Mouse (Mus musculus): ENCODE results near the gene Lyg1. TPM values are rescaled to one million over a fixed set of nuclear protein-coding genes. Genes with fewer than 3 reads are reported as not detected.

Gene Lyg1
- not detected in 2 replicates for polyA plus RNA-seq (2014; fragmentation: Nextera tagmentation; extraction: Ambion mirVana)

DNA sequence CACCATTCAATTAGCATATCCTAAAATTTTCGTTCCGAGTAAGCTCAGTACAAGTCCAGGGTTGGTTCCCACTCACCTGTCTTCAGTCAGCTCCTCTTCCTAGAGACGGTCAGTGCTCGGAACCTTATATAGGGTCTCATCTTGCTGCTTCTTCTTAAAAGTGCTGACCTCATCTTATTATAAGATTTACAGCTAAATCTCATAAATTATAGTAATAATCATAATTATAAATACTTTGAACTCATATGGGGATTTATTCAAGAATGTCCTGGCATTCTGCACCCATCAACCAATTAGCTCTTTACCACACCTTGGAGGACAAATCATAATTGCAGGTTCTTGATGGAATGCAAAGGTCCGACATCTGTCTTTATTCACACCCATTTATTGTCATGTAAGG, at the start of gene Lyg1:
Gene Lyg1 (minus strand): TSS at position 101 of the 400 bp plus-strand sequence.
- no peaks in the 10 kb centered on the region for H3K4me1 ChIP-seq (ENCODE audit: control insufficient read depth, insufficient read depth, low read length)
- no peak within 1 kb of the TSS for H3K27ac ChIP-seq (replicated peaks; ENCODE audit: low read depth, low read length)
- no peaks in the 10 kb centered on the region for H3K36me3 ChIP-seq (replicated peaks; ENCODE audit: control insufficient read depth, insufficient read depth, low read depth, low read length)
- H3K9me3 ChIP-seq (replicated peaks; ENCODE audit: control insufficient read depth, low read length) = no peaks in the 10 kb centered on the region
- H3K27me3 ChIP-seq (ENCODE audit: control insufficient read depth, insufficient read depth, low read length) = no peaks in the 10 kb centered on the region
- no peak within 1 kb of the TSS for H3K9ac ChIP-seq (replicated peaks; ENCODE audit: low read length)
- no peak for DNase-seq (ENCODE audit: low spot score)
- WGBS = 85% methylated on average over 5 of the region's 5 CpGs
- no peak within 1 kb of the TSS for H3K4me3 ChIP-seq (ENCODE audit: low read depth, low read length)
- no peak for ATAC-seq (replicated peaks; ENCODE audit: insufficient number of reproducible peaks, low FRiP score, low TSS enrichment, low read depth)
- H3K4me2 ChIP-seq (ENCODE audit: low read depth, low read length) = no peak within 1 kb of the TSS

DNA sequence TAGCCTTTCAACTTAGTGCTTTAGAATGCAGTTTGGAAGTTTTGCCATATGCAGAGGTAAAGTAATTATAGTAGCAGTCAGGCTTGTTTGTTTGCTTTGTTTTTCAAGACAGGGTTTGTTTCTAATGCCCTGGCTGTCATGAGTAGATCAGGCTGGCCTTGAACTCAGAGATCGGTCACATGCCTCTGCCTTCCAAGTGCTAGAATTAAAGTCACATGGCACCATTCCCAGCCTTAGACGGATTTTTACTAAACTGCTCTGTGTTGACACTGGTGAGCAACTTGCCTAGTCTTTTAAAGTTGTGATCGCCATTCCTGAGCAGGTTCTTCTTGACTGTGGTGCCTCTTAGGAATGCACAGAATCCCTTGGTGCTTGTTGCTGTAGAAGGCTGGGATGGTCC, 49.2 kb upstream of the Lyg1 start:
- no peaks in the 10 kb centered on the region for H3K36me3 ChIP-seq (replicated peaks; ENCODE audit: control insufficient read depth, insufficient read depth, low read depth, low read length)
- no peaks in the 10 kb centered on the region for H3K9me3 ChIP-seq (replicated peaks; ENCODE audit: control insufficient read depth, low read length)
- no peaks in the 10 kb centered on the region for H3K27me3 ChIP-seq (ENCODE audit: control insufficient read depth, insufficient read depth, low read length)
- no peak overlapping the region for H3K4me3 ChIP-seq (ENCODE audit: low read depth, low read length)
- H3K9ac ChIP-seq (replicated peaks; ENCODE audit: low read length) = no peak overlapping the region
- WGBS = 76% methylated on average over 3 of the region's 3 CpGs
- ATAC-seq (replicated peaks; ENCODE audit: insufficient number of reproducible peaks, low FRiP score, low TSS enrichment, low read depth) (no peak), DNase-seq (ENCODE audit: low spot score) (no peak)
- H3K4me1 ChIP-seq (ENCODE audit: control insufficient read depth, insufficient read depth, low read length) = no peaks in the 10 kb centered on the region
- H3K4me2 ChIP-seq (ENCODE audit: low read depth, low read length) = no peak overlapping the region
- no peak overlapping the region for H3K27ac ChIP-seq (replicated peaks; ENCODE audit: low read depth, low read length)

DNA sequence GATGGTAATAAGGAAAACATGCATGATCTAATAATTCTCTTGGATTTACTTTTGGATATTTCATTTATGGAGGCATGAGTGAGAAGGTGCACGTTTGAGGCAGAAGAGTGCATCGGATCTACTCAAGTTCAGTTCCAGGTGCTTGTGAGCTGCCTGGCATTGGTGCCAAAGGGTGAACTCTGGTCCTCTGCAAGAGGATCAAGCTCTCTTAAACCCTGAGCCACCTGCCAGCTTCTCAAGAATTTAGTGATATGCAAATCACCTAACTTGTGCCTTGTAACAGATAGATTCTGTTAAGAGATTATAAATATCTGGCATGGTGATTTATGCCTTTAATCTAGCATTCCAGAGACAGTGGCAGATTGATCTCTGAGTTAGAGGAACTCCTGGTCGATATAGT, 45.5 kb upstream of the Lyg1 start:
- no peak overlapping the region for H3K9ac ChIP-seq (replicated peaks; ENCODE audit: low read length)
- H3K27me3 ChIP-seq (ENCODE audit: control insufficient read depth, insufficient read depth, low read length) = no peaks in the 10 kb centered on the region
- no peaks in the 10 kb centered on the region for H3K4me1 ChIP-seq (ENCODE audit: control insufficient read depth, insufficient read depth, low read length)
- ATAC-seq (replicated peaks; ENCODE audit: insufficient number of reproducible peaks, low FRiP score, low TSS enrichment, low read depth) (no peak), DNase-seq (ENCODE audit: low spot score) (no peak)
- no peaks in the 10 kb centered on the region for H3K36me3 ChIP-seq (replicated peaks; ENCODE audit: control insufficient read depth, insufficient read depth, low read depth, low read length)
- H3K4me3 ChIP-seq (ENCODE audit: low read depth, low read length) = no peak overlapping the region
- 87% methylated on average over 3 of the region's 3 CpGs for WGBS
- no peak overlapping the region for H3K4me2 ChIP-seq (ENCODE audit: low read depth, low read length)
- no peaks in the 10 kb centered on the region for H3K9me3 ChIP-seq (replicated peaks; ENCODE audit: control insufficient read depth, low read length)
- H3K27ac ChIP-seq (replicated peaks; ENCODE audit: low read depth, low read length) = no peak overlapping the region

DNA sequence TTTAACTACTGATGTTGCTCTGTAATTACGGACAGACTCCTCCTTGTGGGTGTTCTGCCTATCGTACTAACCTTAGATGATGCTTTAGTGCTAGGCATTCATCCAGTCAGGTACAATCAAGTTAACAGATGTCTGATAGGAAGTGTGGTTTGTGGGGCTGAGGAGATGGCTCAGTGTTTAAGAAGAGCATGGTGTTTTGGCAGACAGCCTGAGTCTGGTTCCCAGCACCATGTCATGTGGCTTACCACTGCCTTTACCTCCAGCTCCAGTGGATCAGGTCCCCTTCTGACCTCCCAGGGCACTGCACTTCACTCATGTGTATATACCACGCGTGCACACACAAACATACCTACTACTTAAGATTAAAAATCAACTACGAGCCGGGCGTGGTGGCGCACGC, 44.4 kb upstream of the Lyg1 start:
- no peak for ATAC-seq (replicated peaks; ENCODE audit: insufficient number of reproducible peaks, low FRiP score, low TSS enrichment, low read depth)
- Histone ChIP-seq H3K27me3 (ENCODE audit: control insufficient read depth, insufficient read depth, low read length) (no peaks in the 10 kb centered on the region), H3K9ac (replicated peaks; ENCODE audit: low read length) (no peak overlapping the region), H3K27ac (replicated peaks; ENCODE audit: low read depth, low read length) (no peak overlapping the region), H3K4me3 (ENCODE audit: low read depth, low read length) (no peak overlapping the region), H3K4me1 (ENCODE audit: control insufficient read depth, insufficient read depth, low read length) (no peaks in the 10 kb centered on the region), H3K9me3 (replicated peaks; ENCODE audit: control insufficient read depth, low read length) (no peaks in the 10 kb centered on the region), H3K4me2 (ENCODE audit: low read depth, low read length) (no peak overlapping the region), H3K36me3 (replicated peaks; ENCODE audit: control insufficient read depth, insufficient read depth, low read depth, low read length) (no peaks in the 10 kb centered on the region)
- no peak for DNase-seq (ENCODE audit: low spot score)
- 94% methylated on average over 9 of the region's 9 CpGs for WGBS

DNA sequence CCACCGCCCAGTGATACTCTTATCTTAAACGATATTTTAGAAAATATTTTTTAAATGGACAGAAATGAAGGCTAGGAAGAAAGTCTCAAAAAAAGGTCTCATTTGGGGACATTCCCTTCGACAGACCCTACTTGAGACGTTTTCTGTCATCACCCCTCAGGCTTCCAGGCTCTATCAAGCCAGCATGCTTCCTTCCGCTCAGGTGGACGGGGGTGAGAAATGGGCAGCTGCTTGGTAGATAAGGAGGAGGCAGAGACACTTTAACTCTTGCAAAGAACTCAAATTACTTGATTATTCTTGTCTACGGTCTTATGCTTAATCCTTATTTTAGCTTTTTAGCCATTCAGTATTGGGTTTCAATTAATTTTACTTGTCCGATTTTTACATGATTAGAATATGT, 43.3 kb upstream of the Lyg1 start:
- no peak for ATAC-seq (replicated peaks; ENCODE audit: insufficient number of reproducible peaks, low FRiP score, low TSS enrichment, low read depth)
- H3K27ac ChIP-seq (replicated peaks; ENCODE audit: low read depth, low read length) = no peak overlapping the region

DNA sequence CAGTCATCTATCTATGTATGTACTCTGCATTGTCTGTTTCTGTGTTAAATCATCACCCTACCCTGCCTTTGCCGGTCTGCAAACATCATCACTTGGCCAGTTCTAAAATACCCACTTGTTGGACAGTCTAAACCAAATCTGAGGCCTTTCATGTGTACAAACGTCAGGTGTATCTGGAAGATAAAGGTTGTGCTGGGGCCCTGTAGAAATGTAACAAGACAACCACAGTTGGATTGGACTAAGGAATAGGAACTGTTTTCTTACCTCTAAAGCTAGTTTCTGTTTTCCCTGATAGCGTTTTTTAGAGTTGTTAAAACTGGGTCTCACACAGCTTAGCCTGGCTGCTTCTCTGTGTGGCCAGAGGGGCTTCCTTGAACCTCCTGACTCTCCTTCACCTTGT, 42.0 kb upstream of the Lyg1 start:
- ATAC-seq (replicated peaks; ENCODE audit: insufficient number of reproducible peaks, low FRiP score, low TSS enrichment, low read depth) (no peak), DNase-seq (ENCODE audit: low spot score) (no peak)
- Histone ChIP-seq H3K27ac (replicated peaks; ENCODE audit: low read depth, low read length) (no peak overlapping the region), H3K36me3 (replicated peaks; ENCODE audit: control insufficient read depth, insufficient read depth, low read depth, low read length) (peaks cover 3% of the 10 kb centered on the region; the same call in 1 of the 2 replicates), H3K27me3 (ENCODE audit: control insufficient read depth, insufficient read depth, low read length) (no peaks in the 10 kb centered on the region), H3K4me2 (ENCODE audit: low read depth, low read length) (no peak overlapping the region), H3K4me1 (ENCODE audit: control insufficient read depth, insufficient read depth, low read length) (no peaks in the 10 kb centered on the region), H3K9me3 (replicated peaks; ENCODE audit: control insufficient read depth, low read length) (no peaks in the 10 kb centered on the region), H3K9ac (replicated peaks; ENCODE audit: low read length) (no peak overlapping the region), H3K4me3 (ENCODE audit: low read depth, low read length) (no peak overlapping the region)
- WGBS = 71% methylated on average over 3 of the region's 3 CpGs

More for the DNA sequence above, 43.3 kb upstream of the Lyg1 start:
- Histone ChIP-seq H3K4me2 (ENCODE audit: low read depth, low read length) (no peak overlapping the region), H3K36me3 (replicated peaks; ENCODE audit: control insufficient read depth, insufficient read depth, low read depth, low read length) (no peaks in the 10 kb centered on the region), H3K4me3 (ENCODE audit: low read depth, low read length) (no peak overlapping the region), H3K9ac (replicated peaks; ENCODE audit: low read length) (no peak overlapping the region), H3K4me1 (ENCODE audit: control insufficient read depth, insufficient read depth, low read length) (no peaks in the 10 kb centered on the region), H3K9me3 (replicated peaks; ENCODE audit: control insufficient read depth, low read length) (no peaks in the 10 kb centered on the region), H3K27me3 (ENCODE audit: control insufficient read depth, insufficient read depth, low read length) (no peaks in the 10 kb centered on the region)
- WGBS = 91% methylated on average over 8 of the region's 8 CpGs
- DNase-seq (ENCODE audit: low spot score) = no peak

DNA sequence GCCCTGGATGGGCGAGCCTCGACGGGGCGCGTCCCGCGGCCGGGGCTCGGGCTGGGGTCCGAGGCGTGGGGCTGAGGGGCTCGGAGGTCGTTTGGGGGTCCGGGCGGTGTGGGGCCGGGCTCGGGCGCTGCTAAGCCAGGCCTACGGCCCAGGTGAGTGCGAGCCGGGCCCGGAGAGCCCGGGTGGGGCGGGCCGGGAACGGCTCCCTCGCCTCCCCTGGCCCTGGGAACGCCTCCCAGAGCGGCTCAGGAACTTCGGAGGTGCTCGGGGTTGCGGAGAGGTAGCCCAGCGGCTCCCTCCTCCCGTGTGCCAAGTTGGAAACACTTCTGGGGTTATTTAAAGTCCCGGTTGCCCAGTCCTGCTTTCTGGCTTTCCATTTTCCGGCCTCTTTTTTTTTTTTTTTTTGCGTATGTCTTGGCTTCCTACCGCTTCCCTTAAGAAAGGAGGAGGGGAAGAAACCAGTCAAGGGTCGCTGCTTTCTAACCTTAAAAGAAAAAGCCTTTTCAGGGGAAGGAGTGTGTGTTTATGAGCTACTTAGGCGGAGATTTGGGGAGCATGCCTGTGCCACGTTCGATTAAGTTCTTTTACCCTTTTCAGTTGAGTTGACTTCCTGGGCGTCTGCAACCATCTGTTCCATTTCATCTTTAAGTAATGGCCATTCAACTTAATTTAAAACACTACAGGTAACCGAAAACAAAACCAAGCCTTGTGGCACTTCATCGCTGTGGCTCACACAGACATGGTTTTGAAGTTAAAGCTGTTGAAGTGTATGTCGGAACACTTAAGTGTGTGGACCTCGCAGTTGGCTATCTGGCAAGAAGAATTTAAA, 41.0 kb upstream of the Lyg1 start:
- H3K9ac ChIP-seq (replicated peaks; ENCODE audit: low read length) = peak overlapping the region; percentile 87
- H3K27ac ChIP-seq (replicated peaks; ENCODE audit: low read depth, low read length) = peak overlapping the region; percentile 61
- no peaks in the 10 kb centered on the region for H3K4me1 ChIP-seq (ENCODE audit: control insufficient read depth, insufficient read depth, low read length)
- WGBS = 5% methylated on average over 37 of the region's 47 CpGs
- H3K36me3 ChIP-seq (replicated peaks; ENCODE audit: control insufficient read depth, insufficient read depth, low read depth, low read length) = peaks cover 3% of the 10 kb centered on the region; the same call in 1 of the 2 replicates
- DNase-seq (ENCODE audit: low spot score) = peak; percentile 23
- H3K4me3 ChIP-seq (ENCODE audit: low read depth, low read length) = peak overlapping the region; percentile 84
- no peaks in the 10 kb centered on the region for H3K27me3 ChIP-seq (ENCODE audit: control insufficient read depth, insufficient read depth, low read length)
- H3K9me3 ChIP-seq (replicated peaks; ENCODE audit: control insufficient read depth, low read length) = no peaks in the 10 kb centered on the region
- ATAC-seq (replicated peaks; ENCODE audit: insufficient number of reproducible peaks, low FRiP score, low TSS enrichment, low read depth) = peak; percentile 22
- peak overlapping the region; percentile 63 for H3K4me2 ChIP-seq (ENCODE audit: low read depth, low read length)

DNA sequence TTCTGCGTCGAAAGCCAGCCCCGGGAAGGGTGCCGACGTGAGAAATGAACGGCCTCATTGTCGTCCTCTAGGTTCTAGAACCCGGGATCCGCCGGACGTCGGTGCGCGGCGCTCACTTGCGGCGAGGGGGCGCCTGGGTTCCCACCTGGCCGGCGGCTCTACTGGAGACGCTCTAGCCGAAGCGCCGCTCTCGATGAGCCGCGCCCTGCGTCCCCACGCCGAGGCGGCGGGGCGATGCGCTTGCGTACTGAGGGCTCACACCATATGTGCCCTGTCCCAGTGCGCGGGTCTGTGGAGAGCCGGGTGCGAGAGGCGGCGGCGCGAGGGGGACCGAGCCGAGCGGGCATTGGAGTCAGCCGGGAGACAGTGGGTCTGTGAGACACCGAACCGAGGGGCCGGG, 40.3 kb upstream of the Lyg1 start, which contains the start of the genes Txndc9 and Eif5b:
Gene Txndc9 (minus strand): TSS at position 27 of the 400 bp plus-strand sequence.
Gene Eif5b (plus strand): TSS at position 144 of the 400 bp plus-strand sequence.
- H3K9me3 ChIP-seq (replicated peaks; ENCODE audit: control insufficient read depth, low read length) = no peaks in the 10 kb centered on the region
- WGBS = under 1% methylated on average over 48 of the region's 50 CpGs

More for the DNA sequence above, 40.3 kb upstream of the Lyg1 start, which contains the start of the genes Txndc9 and Eif5b:
- DNase-seq (ENCODE audit: low spot score) = peak; percentile 97
- Histone ChIP-seq H3K4me3 (ENCODE audit: low read depth, low read length) (peak within 1 kb of the TSS; percentile 84), H3K27ac (replicated peaks; ENCODE audit: low read depth, low read length) (peak within 1 kb of the TSS; percentile 82), H3K4me2 (ENCODE audit: low read depth, low read length) (peak within 1 kb of the TSS; percentile 72), H3K27me3 (ENCODE audit: control insufficient read depth, insufficient read depth, low read length) (no peaks in the 10 kb centered on the region), H3K4me1 (ENCODE audit: control insufficient read depth, insufficient read depth, low read length) (no peaks in the 10 kb centered on the region), H3K36me3 (replicated peaks; ENCODE audit: control insufficient read depth, insufficient read depth, low read depth, low read length) (peaks cover 3% of the 10 kb centered on the region; the same call in 1 of the 2 replicates), H3K9ac (replicated peaks; ENCODE audit: low read length) (peak within 1 kb of the TSS; percentile 87)
- ATAC-seq (replicated peaks; ENCODE audit: insufficient number of reproducible peaks, low FRiP score, low TSS enrichment, low read depth) = peak; percentile 91

Measured in embryonic facial prominence, embryonic 11.5 days (tissue).